Mouse (Mus musculus) central nervous system, embryonic 18 days (tissue): Measurements from ENCODE around the gene Ankrd26. TPM values are rescaled to one million over a fixed set of nuclear protein-coding genes. Genes with fewer than 3 reads are reported as not detected.

Experiments used
- polyA plus RNA-seq: library from polyadenylated mRNA; depleted of rRNA; stranded (reverse); fragments of >200 nt; gene quantifications from 2 replicates; pipeline ENCODE4 v1.2.3, GENCODE M21; 2012; rRNA removed

The Ankrd26 gene
- 11.2 and 12.3 TPM in 2 replicates for polyA plus RNA-seq

DNA sequence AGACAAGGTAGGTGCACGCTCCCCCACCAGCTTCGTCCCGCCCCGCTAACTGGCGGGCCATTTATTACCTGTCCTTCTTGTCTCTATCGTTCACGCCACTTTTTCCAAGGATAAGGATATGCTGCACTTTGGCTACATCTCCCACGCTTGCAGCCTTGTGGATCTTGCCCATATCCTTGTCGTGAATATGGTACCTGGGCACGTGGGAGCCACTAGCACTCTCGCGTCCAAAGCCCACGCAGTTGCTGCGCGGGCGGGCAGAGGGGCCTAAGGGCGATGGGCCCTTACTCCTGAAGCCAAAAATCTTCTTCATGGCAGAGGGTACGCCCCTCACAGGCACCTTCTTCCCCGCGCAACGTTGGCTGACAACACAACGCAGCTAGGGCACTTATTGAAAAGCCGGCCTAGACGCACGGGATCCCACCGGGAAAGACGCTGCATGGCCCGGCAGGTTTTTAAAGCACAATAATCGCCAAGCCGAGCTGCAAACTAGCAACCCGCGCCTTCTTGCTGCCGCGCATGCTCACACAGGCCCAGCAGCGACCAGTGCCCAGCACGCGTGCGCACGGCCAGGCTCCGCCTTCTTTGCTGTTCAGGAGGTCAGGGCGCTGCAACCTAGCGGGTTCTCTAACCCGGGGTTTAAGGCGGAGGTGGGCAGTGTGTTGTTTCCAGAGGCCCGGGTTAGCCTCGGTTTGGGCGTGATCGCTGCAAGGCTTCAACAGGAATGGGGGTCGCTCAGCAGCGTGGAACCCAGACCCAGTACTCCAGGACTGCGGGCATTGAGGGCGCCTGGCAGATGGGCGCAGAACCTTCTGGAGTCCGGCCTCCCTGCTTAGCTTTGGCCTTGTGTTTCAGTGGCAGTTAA, at the start of gene Ankrd26:
Gene Ankrd26 (minus strand): TSS at position 482 of the 865 bp plus-strand sequence.

DNA sequence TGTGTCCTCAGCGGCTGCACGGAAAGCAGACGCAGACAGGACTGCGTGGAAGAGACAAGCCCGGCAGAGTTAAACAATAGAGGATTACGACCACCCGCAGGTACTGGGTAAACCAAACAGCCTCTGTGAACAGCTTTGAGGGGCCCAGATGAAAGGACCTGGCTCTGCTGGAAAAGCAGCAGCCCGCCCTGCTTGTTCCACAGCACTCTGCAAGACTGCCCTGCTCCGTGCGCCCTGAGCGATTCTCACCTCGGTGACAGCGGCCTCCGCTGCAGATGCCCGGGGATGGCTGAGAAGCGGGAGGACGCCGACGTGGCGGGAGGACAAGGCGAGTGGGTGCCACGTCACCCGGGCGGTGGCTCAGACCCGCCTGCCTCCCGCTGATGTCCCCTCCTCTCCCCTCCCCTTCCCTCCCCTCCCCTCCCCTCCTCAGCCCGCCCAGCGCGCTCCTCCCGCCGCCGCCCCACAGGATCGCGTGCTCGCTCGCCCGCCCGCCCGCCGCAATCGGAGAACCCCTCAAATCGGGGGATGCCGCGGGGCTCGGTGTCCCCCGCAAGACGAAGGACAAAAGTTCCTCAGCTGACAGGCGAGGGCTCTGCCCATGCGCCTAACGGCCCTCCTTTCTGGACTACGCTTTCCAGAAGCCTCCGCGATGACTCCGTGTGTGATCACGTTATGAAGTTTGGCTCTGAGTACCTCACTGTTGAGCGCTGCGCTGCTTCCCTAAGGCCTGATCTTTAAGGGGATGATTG, 82.9 kb downstream of the Ankrd26 start, which contains the start of gene Zfp9:
Gene Zfp9 (minus strand): TSS at position 364 of the 752 bp plus-strand sequence.

DNA sequence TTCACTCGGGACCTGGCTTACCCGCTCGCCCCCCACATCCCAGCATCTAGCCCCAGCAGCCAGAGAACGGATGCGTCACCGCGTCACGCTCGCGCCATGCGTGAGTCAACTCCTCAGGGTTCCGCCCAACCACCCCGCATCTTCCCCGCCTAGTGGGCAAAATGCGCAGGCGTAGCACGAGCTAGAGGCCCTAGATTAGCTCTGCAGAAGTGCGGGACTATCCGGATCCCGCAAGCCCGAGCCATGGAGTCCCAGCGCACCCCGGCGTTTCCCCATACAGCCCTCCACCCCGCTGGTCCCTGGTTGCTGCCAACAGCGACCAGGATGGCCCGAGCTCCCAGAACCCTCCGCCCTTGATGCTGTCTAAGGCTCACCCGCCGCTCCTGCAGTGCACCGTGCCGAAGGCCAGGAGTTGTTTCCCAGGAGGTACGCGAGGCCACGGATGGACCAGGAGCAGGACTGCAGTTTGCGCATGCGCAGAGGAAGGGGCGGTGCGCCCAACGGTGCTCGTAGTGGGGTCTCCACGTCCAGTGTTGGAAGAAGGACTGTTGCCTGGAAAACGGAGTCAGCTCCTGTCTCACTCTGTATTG, 106.9 kb downstream of the Ankrd26 start, which contains the start of gene Zfp248:
Gene Zfp248 (minus strand): TSS at position 487 of the 590 bp plus-strand sequence.

Other genes starting within 250 kb of the Ankrd26 start
- 18.0 and 18.6 TPM in 2 replicates for gene Bms1, start 142.8 kb downstream of the Ankrd26 start, polyA plus RNA-seq
- 8.0 and 8.8 TPM in 2 replicates for gene Zfp248, start 106.7 kb downstream of the Ankrd26 start, polyA plus RNA-seq
- 18.9 and 19.7 TPM in 2 replicates for gene Zfp9, start 82.9 kb downstream of the Ankrd26 start, polyA plus RNA-seq